Mouse (Mus musculus): ENCODE measurements around the gene Gm6614. TPM values are rescaled to one million over a fixed set of nuclear protein-coding genes. Genes with fewer than 3 reads are reported as not detected.

The Gm6614 gene
- total and polyA plus RNA-seq, 2 experiments from 2014 or later = not detected

GRCm38 (mm10) chr6:142035771-142036170 is 24.6 kb upstream of the Gm6614 start:
- H3K27me3 ChIP-seq (ENCODE audit: insufficient read depth, low read length) = no peaks in the 10 kb centered on the region
- H3K9me3 ChIP-seq (ENCODE audit: low read length) = no peaks in the 10 kb centered on the region
- no peaks in the 10 kb centered on the region for H3K4me1 ChIP-seq (ENCODE audit: insufficient read depth, low read length)
- no peaks in the 10 kb centered on the region for H3K36me3 ChIP-seq (ENCODE audit: insufficient read depth, low read length)
- H3K9ac ChIP-seq (replicated peaks; ENCODE audit: low read length, poor library complexity, severe bottlenecking) = no peak overlapping the region
- DNase-seq (ENCODE audit: low spot score) (no peak), ATAC-seq (ENCODE audit: low FRiP score) (no peak)
- no peak overlapping the region for H3K4me2 ChIP-seq (ENCODE audit: low read depth, low read length, poor library complexity, severe bottlenecking)
- no peak for TF ChIP-seq CTCF (IDR thresholded peaks at IDR 0.05)
- WGBS = 79% methylated on average over 2 of the region's 2 CpGs
- no peak overlapping the region for H3K4me3 ChIP-seq (ENCODE audit: low read depth, low read length)
- H3K27ac ChIP-seq (ENCODE audit: low read depth, low read length) = no peak overlapping the region

GRCm38 (mm10) chr6:142021671-142022070 is 10.5 kb upstream of the Gm6614 start:
- no peaks in the 10 kb centered on the region for H3K36me3 ChIP-seq (ENCODE audit: insufficient read depth, low read length)
- DNase-seq (ENCODE audit: low spot score) = no peak
- ATAC-seq (ENCODE audit: low FRiP score) = no peak
- no peak overlapping the region for H3K4me2 ChIP-seq (ENCODE audit: low read depth, low read length, poor library complexity, severe bottlenecking)
- no peak for TF ChIP-seq CTCF (IDR thresholded peaks at IDR 0.05)
- 91% methylated on average over 3 of the region's 3 CpGs for WGBS
- H3K27ac ChIP-seq (ENCODE audit: low read depth, low read length) = no peak overlapping the region
- no peak overlapping the region for H3K4me3 ChIP-seq (ENCODE audit: low read depth, low read length)
- H3K27me3 ChIP-seq (ENCODE audit: insufficient read depth, low read length) = no peaks in the 10 kb centered on the region
- H3K9ac ChIP-seq (replicated peaks; ENCODE audit: low read length, poor library complexity, severe bottlenecking) = no peak overlapping the region
- no peaks in the 10 kb centered on the region for H3K4me1 ChIP-seq (ENCODE audit: insufficient read depth, low read length)
- H3K9me3 ChIP-seq (ENCODE audit: low read length) = no peaks in the 10 kb centered on the region

- Histone ChIP-seq H3K9ac (replicated peaks; ENCODE audit: low read length, poor library complexity, severe bottlenecking) (no peak overlapping the region), H3K27me3 (ENCODE audit: insufficient read depth, low read length) (no peaks in the 10 kb centered on the region), H3K4me2 (ENCODE audit: low read depth, low read length, poor library complexity, severe bottlenecking) (no peak overlapping the region), H3K4me1 (ENCODE audit: insufficient read depth, low read length) (no peaks in the 10 kb centered on the region), H3K36me3 (ENCODE audit: insufficient read depth, low read length) (no peaks in the 10 kb centered on the region), H3K27ac (ENCODE audit: low read depth, low read length) (no peak overlapping the region), H3K4me3 (ENCODE audit: low read depth, low read length) (no peak overlapping the region), H3K9me3 (ENCODE audit: low read length) (no peaks in the 10 kb centered on the region)
- TF ChIP-seq CTCF (IDR thresholded peaks at IDR 0.05) = no peak
- ATAC-seq (ENCODE audit: low FRiP score) = no peak
- WGBS = 97% methylated on average over 6 of the region's 6 CpGs
- no peak for DNase-seq (ENCODE audit: low spot score)
These were observed 24.4 kb downstream of the Gm6614 start for GRCm38 (mm10) chr6:141986772-141987171.

- Histone ChIP-seq H3K4me1 (ENCODE audit: insufficient read depth, low read length) (no peaks in the 10 kb centered on the region), H3K9me3 (ENCODE audit: low read length) (no peaks in the 10 kb centered on the region), H3K4me2 (ENCODE audit: low read depth, low read length, poor library complexity, severe bottlenecking) (no peak overlapping the region), H3K27ac (ENCODE audit: low read depth, low read length) (no peak overlapping the region), H3K9ac (replicated peaks; ENCODE audit: low read length, poor library complexity, severe bottlenecking) (no peak overlapping the region), H3K4me3 (ENCODE audit: low read depth, low read length) (no peak overlapping the region), H3K27me3 (ENCODE audit: insufficient read depth, low read length) (no peaks in the 10 kb centered on the region), H3K36me3 (ENCODE audit: insufficient read depth, low read length) (no peaks in the 10 kb centered on the region)
- TF ChIP-seq CTCF (IDR thresholded peaks at IDR 0.05) = no peak
- ATAC-seq (ENCODE audit: low FRiP score) (no peak), DNase-seq (ENCODE audit: low spot score) (no peak)
- 75% methylated on average over 3 of the region's 3 CpGs for WGBS
These were observed 26.6 kb downstream of the Gm6614 start for GRCm38 (mm10) chr6:141984644-141985043.

GRCm38 (mm10) chr6:141962420-141962819 is 48.8 kb downstream of the Gm6614 start:
- Histone ChIP-seq H3K4me3 (ENCODE audit: low read depth, low read length) (no peak overlapping the region), H3K9me3 (ENCODE audit: low read length) (no peaks in the 10 kb centered on the region), H3K36me3 (ENCODE audit: insufficient read depth, low read length) (no peaks in the 10 kb centered on the region), H3K4me2 (ENCODE audit: low read depth, low read length, poor library complexity, severe bottlenecking) (no peak overlapping the region), H3K9ac (replicated peaks; ENCODE audit: low read length, poor library complexity, severe bottlenecking) (no peak overlapping the region), H3K27ac (ENCODE audit: low read depth, low read length) (no peak overlapping the region), H3K4me1 (ENCODE audit: insufficient read depth, low read length) (no peaks in the 10 kb centered on the region), H3K27me3 (ENCODE audit: insufficient read depth, low read length) (no peaks in the 10 kb centered on the region)
- WGBS = 88% methylated on average over 1 of the region's 1 CpGs
- ATAC-seq (ENCODE audit: low FRiP score) = no peak
- no peak for TF ChIP-seq CTCF (IDR thresholded peaks at IDR 0.05)
- DNase-seq (ENCODE audit: low spot score) = no peak

GRCm38 (mm10) chr6:141961861-141962260 is 49.4 kb downstream of the Gm6614 start:
- WGBS = 93% methylated on average over 3 of the region's 3 CpGs
- H3K4me1 ChIP-seq (ENCODE audit: insufficient read depth, low read length) = no peaks in the 10 kb centered on the region
- TF ChIP-seq CTCF (IDR thresholded peaks at IDR 0.05) = no peak
- H3K9ac ChIP-seq (replicated peaks; ENCODE audit: low read length, poor library complexity, severe bottlenecking) = no peak overlapping the region
- no peak for DNase-seq (ENCODE audit: low spot score)
- no peak for ATAC-seq (ENCODE audit: low FRiP score)
- no peak overlapping the region for H3K4me3 ChIP-seq (ENCODE audit: low read depth, low read length)
- no peaks in the 10 kb centered on the region for H3K9me3 ChIP-seq (ENCODE audit: low read length)
- H3K27ac ChIP-seq (ENCODE audit: low read depth, low read length) = no peak overlapping the region
- H3K4me2 ChIP-seq (ENCODE audit: low read depth, low read length, poor library complexity, severe bottlenecking) = no peak overlapping the region
- no peaks in the 10 kb centered on the region for H3K36me3 ChIP-seq (ENCODE audit: insufficient read depth, low read length)
- H3K27me3 ChIP-seq (ENCODE audit: insufficient read depth, low read length) = no peaks in the 10 kb centered on the region

Data from midbrain, postnatal 0 days (tissue).